Mouse (Mus musculus): ENCODE measurements around the gene Sh2d2a. TPM values are rescaled to one million over a fixed set of nuclear protein-coding genes. Genes with fewer than 3 reads are reported as not detected.

Sh2d2a gene
- total and polyA plus RNA-seq, 3 experiments = not detected

- Histone ChIP-seq H3K9me3 (replicated peaks; ENCODE audit: insufficient read depth, low read length) (no peaks in the 10 kb centered on the region), H3K27me3 (ENCODE audit: control insufficient read depth in 1 of 2, insufficient read depth in 2 of 2, low read length in 2 of 2) (peaks cover 0 to 6% of the 10 kb centered on the region in 2 experiments; a peak in 2 of 4 replicates), H3K9ac (ENCODE audit: control insufficient read depth, low read depth, low read length, poor library complexity, severe bottlenecking) (peak overlapping the region; percentile 40), H3K27ac (ENCODE audit: control insufficient read depth, low read depth, low read length) (no peak overlapping the region), H3K4me1 (ENCODE audit: control insufficient read depth in 1 of 2, insufficient read depth in 2 of 2, low read length in 2 of 2) (peaks cover 0 to 12% of the 10 kb centered on the region in 2 experiments; a peak in 1 of 4 replicates), H3K79me2 (ENCODE audit: control insufficient read depth, insufficient read depth, low read length, poor library complexity) (no peaks in the 10 kb centered on the region), H3K4me3 (ENCODE audit: control insufficient read depth in 1 of 2, insufficient read depth in 1 of 2, low read depth in 2 of 2, low read length in 2 of 2) (peak overlapping the region; percentile 50 to 59), H3K36me3 (ENCODE audit: control insufficient read depth in 1 of 2, insufficient read depth in 2 of 2, low read length in 2 of 2) (peaks cover 0 to 4% of the 10 kb centered on the region in 2 experiments; a peak in 1 of 4 replicates)
- peak; percentile 85 for DNase-seq (ENCODE audit: low read depth, low spot score)
- TF ChIP-seq GABPA (IDR thresholded peaks at IDR 0.05; ENCODE audit: low read depth, low read length) (no peak), POLR2AphosphoS5 (IDR thresholded peaks at IDR 0.05; ENCODE audit: borderline replicate concordance, low read depth, low read length) (no peak), TBP (IDR thresholded peaks at IDR 0.05; ENCODE audit: low read depth, low read length) (no peak), ZKSCAN1 (IDR thresholded peaks at IDR 0.05; ENCODE audit: low read depth, low read length) (no peak), GATA1 (IDR thresholded peaks at IDR 0.05; ENCODE audit: low read depth, low read length) (no peak), POLR2AphosphoS2 (IDR thresholded peaks at IDR 0.05; ENCODE audit: low read length) (no peak), UBTF (IDR thresholded peaks at IDR 0.05; ENCODE audit: borderline replicate concordance, insufficient read depth, low read depth, low read length) (0 out of 2 replicates have a peak, but pooled peaks have one; percentile 30), MEF2A (IDR thresholded peaks at IDR 0.05; ENCODE audit: extremely low read depth, insufficient replicate concordance, low read depth, low read length, poor library complexity, severe bottlenecking) (no peak), ELF1 (IDR thresholded peaks at IDR 0.05; ENCODE audit: low read depth, low read length) (no peak), CTCF (IDR thresholded peaks at IDR 0.05 in 2 of 3, conservative IDR thresholded peaks at IDR 0.05 in 1 of 3; ENCODE audit: control insufficient read depth in 1 of 3, insufficient read depth in 1 of 3, low read depth in 2 of 3, low read length in 3 of 3, poor library complexity in 1 of 3, severe bottlenecking in 1 of 3) (no peak), ETS1 (IDR thresholded peaks at IDR 0.05; ENCODE audit: low read depth, low read length) (no peak), MAX (IDR thresholded peaks at IDR 0.05; ENCODE audit: low read length) (peak; percentile 93), NRF1 (IDR thresholded peaks at IDR 0.05; ENCODE audit: insufficient read depth, low read depth, low read length, poor library complexity, severe bottlenecking) (peak; percentile 33; the same call in 1 of the 2 replicates), MYB (IDR thresholded peaks at IDR 0.05; ENCODE audit: low read depth, low read length) (no peak), E2F4 (IDR thresholded peaks at IDR 0.05; ENCODE audit: borderline replicate concordance, low read depth, low read length) (no peak), NELFE (IDR thresholded peaks at IDR 0.05; ENCODE audit: low read depth, low read length) (no peak), RCOR1 (IDR thresholded peaks at IDR 0.05; ENCODE audit: low read depth, low read length) (no peak), BHLHE40 (IDR thresholded peaks at IDR 0.05; ENCODE audit: borderline replicate concordance, low read depth, low read length) (peak; percentile 81; the same call in 1 of the 2 replicates), MAFK (IDR thresholded peaks at IDR 0.05; ENCODE audit: borderline replicate concordance, low read depth, low read length) (no peak), HCFC1 (IDR thresholded peaks at IDR 0.05; ENCODE audit: low read depth, low read length) (no peak), EP300 (IDR thresholded peaks at IDR 0.05; ENCODE audit: low read depth in 1 of 2, low read length in 2 of 2) (no peak), JUND (IDR thresholded peaks at IDR 0.05; ENCODE audit: low read depth, low read length) (no peak), ZC3H11A (IDR thresholded peaks at IDR 0.05; ENCODE audit: low read depth, low read length) (no peak), TCF12 (IDR thresholded peaks at IDR 0.05; ENCODE audit: low read depth, low read length) (no peak), TAL1 (IDR thresholded peaks at IDR 0.05; ENCODE audit: low read length) (no peak), SIN3A (IDR thresholded peaks at IDR 0.05; ENCODE audit: low read length) (peak; percentile 58), KAT2A (conservative IDR thresholded peaks at IDR 0.05; ENCODE audit: low read depth, low read length) (no peak), ZNF384 (IDR thresholded peaks at IDR 0.05; ENCODE audit: low read depth, low read length) (no peak), ZMIZ1 (IDR thresholded peaks at IDR 0.05; ENCODE audit: low read depth, low read length) (no peak), RAD21 (IDR thresholded peaks at IDR 0.05; ENCODE audit: low read depth, low read length) (no peak), USF1 (IDR thresholded peaks at IDR 0.05; ENCODE audit: low read depth, low read length) (no peak), CHD2 (IDR thresholded peaks at IDR 0.05; ENCODE audit: low read length) (no peak), MAZ (IDR thresholded peaks at IDR 0.05; ENCODE audit: low read depth, low read length) (no peak), USF2 (IDR thresholded peaks at IDR 0.05; ENCODE audit: borderline replicate concordance in 1 of 2, insufficient read depth in 1 of 2, low read depth in 1 of 2, low read length in 2 of 2) (no peak), MYC (IDR thresholded peaks at IDR 0.05; ENCODE audit: low read depth, low read length) (peak; percentile 81), SMC3 (IDR thresholded peaks at IDR 0.05; ENCODE audit: low read depth, low read length) (no peak), POLR2A (IDR thresholded peaks at IDR 0.05; ENCODE audit: control insufficient read depth in 1 of 2, insufficient read depth in 1 of 2, low read depth in 1 of 2, low read length in 2 of 2, poor library complexity in 1 of 2) (peak in 1 of 2 experiments; percentile 42; a peak in 1 of 4 replicates)
Observed at GRCm38 (mm10) chr3:87804038-87804677, 42.4 kb upstream of the Sh2d2a start.

Data from MEL (cell line).